In genomic region chr3:9346857-9347445, GRCm38 (mm10) we compare ENCODE assay signal across 9 mouse cellular contexts.
DNase-seq lines count a peak whose midpoint lies in the region; ATAC-seq and TF ChIP-seq lines count a peak whose summit lies in the region.
"Had no signal": no experiment of that assay in that cellular context is flagged by ENCODE, and none has a peak within 500 bp of the region (broad histone marks: within the 10 kb centered on the region; RNA-seq: fewer than 3 reads in every experiment).

No protein-coding gene starts in this region.

- intact Hi-C loops in heart, postnatal 25 days (cut with DNase I): loop anchor here (10.0 kb wide), 1 partner anchor 372 kb away; no protein-coding TSS in a partner anchor

- H3K4me3 ChIP-seq in hindbrain, embryonic 14.5 days (replicated peaks; ENCODE audit: low read length): peak overlapping the region; percentile 51
- H3K4me3 ChIP-seq in liver, postnatal 0 days (ENCODE audit: low read depth, low read length): peak overlapping the region; percentile 45

- peak overlapping the region; percentile 99 for H3K4me2 ChIP-seq in hindbrain, embryonic 14.5 days (replicated peaks)
- peak overlapping the region; percentile 77 for H3K4me2 ChIP-seq in liver, postnatal 0 days (ENCODE audit: low read depth, low read length)

- H3K4me1 ChIP-seq in hindbrain, embryonic 14.5 days (replicated peaks; ENCODE audit: control insufficient read depth, insufficient read depth, low read length): peaks cover 11% of the 10 kb centered on the region
- no peaks in the 10 kb centered on the region for H3K4me1 ChIP-seq in liver, postnatal 0 days (ENCODE audit: insufficient read depth)

- peak; percentile 76 for ATAC-seq in hindbrain, embryonic 14.5 days (ENCODE audit: low FRiP score)
- ATAC-seq in liver, postnatal 0 days: 0 out of 2 replicates have a peak, but pooled peaks have one; percentile 36

- no peak for TF ChIP-seq CTCF in liver, postnatal 0 days (IDR thresholded peaks at IDR 0.05; ENCODE audit: low read depth)

- peak overlapping the region; percentile 69 for H3K9ac ChIP-seq in hindbrain, embryonic 14.5 days
- no peak overlapping the region for H3K9ac ChIP-seq in liver, postnatal 0 days (replicated peaks)

- peaks cover 20% of the 10 kb centered on the region for H3K27me3 ChIP-seq in hindbrain, embryonic 14.5 days (ENCODE audit: control insufficient read depth, insufficient read depth, low read length)
- H3K27me3 ChIP-seq in liver, postnatal 0 days (ENCODE audit: insufficient read depth, low read length): peaks cover 13% of the 10 kb centered on the region

- DNase-seq in heart, adult 11 months: peak; percentile 96
- DNase-seq in heart, postnatal 25 days (ENCODE audit: low spot score): no peak
- DNase-seq in adrenal gland, postnatal 10 days: peak; percentile 63
- peak; percentile 9 for DNase-seq in gastrocnemius, adult 18-20 months (ENCODE audit: low spot score)
- DNase-seq in hindbrain, embryonic 14.5 days (ENCODE audit: low spot score): no peak
- DNase-seq in liver, postnatal 0 days: peak; percentile 31
- DNase-seq in retina, embryonic 14.5 days (ENCODE audit: low spot score): peak; percentile 69
- no peak for DNase-seq in layer of hippocampus, adult 9-10 months (ENCODE audit: low spot score)

- H3K9me3 ChIP-seq in hindbrain, embryonic 14.5 days (ENCODE audit: control insufficient read depth, low read length): no peaks in the 10 kb centered on the region
- H3K9me3 ChIP-seq in liver, postnatal 0 days (ENCODE audit: low read length): no peaks in the 10 kb centered on the region

- no peak for TF ChIP-seq EP300 in liver, postnatal 0 days (IDR thresholded peaks at IDR 0.05; ENCODE audit: low read depth)

- WGBS in hindbrain, embryonic 14.5 days: 1% methylated on average over 27 of the region's 27 CpGs
- 1% methylated on average over 23 of the region's 27 CpGs for WGBS in liver, postnatal 0 days (ENCODE audit: insufficient replicate concordance)

- no peaks in the 10 kb centered on the region for H3K36me3 ChIP-seq in hindbrain, embryonic 14.5 days (replicated peaks; ENCODE audit: control insufficient read depth, insufficient read depth)
- H3K36me3 ChIP-seq in liver, postnatal 0 days (replicated peaks; ENCODE audit: insufficient read depth, low read length): no peaks in the 10 kb centered on the region

- no peak overlapping the region for H3K27ac ChIP-seq in hindbrain, embryonic 14.5 days
- no peak overlapping the region for H3K27ac ChIP-seq in liver, postnatal 0 days (ENCODE audit: low read depth)
- H3K27ac ChIP-seq: macrophage had no signal

Comparison
In these comparisons a context has a peak if more than half of its experiments do, and no peak if none do; other contexts are left out.
1. DNase-seq: peak in heart, adult 11 months (single experiment), adrenal gland, postnatal 10 days (single experiment), gastrocnemius, adult 18-20 months (single experiment), liver, postnatal 0 days (single experiment) and retina, embryonic 14.5 days (single experiment); none in heart, postnatal 25 days (single experiment), hindbrain, embryonic 14.5 days (single experiment) and layer of hippocampus, adult 9-10 months (single experiment).